Mouse (Mus musculus): Measurements from ENCODE around the gene Prune1. TPM values are rescaled to one million over a fixed set of nuclear protein-coding genes. Genes with fewer than 3 reads are reported as not detected.

Gene Prune1
- polyA plus RNA-seq, 1 experiment from 2014 or later = 20.3 TPM

DNA sequence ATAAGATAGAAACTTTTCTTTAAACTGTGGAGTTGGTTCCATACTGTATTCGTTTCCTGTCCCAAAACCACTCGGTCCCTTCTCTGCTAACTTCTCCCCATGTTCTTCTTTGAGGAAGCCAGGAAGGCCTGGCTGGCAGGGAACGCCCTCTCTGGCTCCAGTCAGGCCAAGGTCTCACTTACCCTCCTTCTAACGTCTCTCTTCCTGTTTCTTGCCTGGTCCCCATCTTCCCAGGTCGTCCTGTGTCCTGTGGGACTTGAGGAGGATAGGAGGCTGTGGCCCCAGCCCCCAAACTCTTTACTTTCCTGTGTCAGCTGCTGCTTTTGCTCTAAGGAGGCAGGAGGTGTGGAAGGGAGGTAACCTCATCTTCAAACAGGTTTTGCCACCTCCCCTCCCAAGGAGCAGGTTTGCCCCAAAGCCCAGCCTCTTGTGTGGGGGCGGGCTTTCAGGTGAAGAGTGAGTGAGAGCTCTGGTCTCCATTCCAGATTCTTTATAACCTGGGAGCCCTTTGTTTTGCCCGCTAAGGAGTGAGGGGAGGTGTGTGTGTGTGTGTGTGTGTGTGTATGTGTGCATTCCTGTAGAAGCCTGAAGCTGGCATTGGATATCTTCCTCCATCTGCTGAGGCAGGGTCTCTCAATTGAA is 31.0 kb downstream of the Prune1 start, which contains the start of gene Bnipl:
Gene Bnipl (minus strand): TSS at position 411 of the 642 bp plus-strand sequence.
- no peak within 1 kb of the TSS for H3K4me3 ChIP-seq (replicated peaks; ENCODE audit: low read depth, low read length)
- no peaks in the 10 kb centered on the region for H3K9me3 ChIP-seq (replicated peaks; ENCODE audit: low read length)
- peak; percentile 55; the same call in 1 of the 2 replicates for ATAC-seq (replicated peaks; ENCODE audit: low FRiP score, low read depth)
- no peak for TF ChIP-seq CTCF (IDR thresholded peaks at IDR 0.05; ENCODE audit: low read depth)
- H3K9ac ChIP-seq (ENCODE audit: low read depth, low read length) = no peak within 1 kb of the TSS
- H3K27me3 ChIP-seq (ENCODE audit: insufficient read depth, low read length) = no peaks in the 10 kb centered on the region
- H3K27ac ChIP-seq = 0 out of 2 replicates have a peak within 1 kb of the TSS, but pooled peaks have one; percentile 22
- 0 out of 2 replicates have a peak, but pooled peaks cover 12% of the 10 kb centered on the region for H3K36me3 ChIP-seq (ENCODE audit: insufficient read depth, low read length)
- 42% methylated on average over 7 of the region's 7 CpGs for WGBS
- no peak for DNase-seq (ENCODE audit: low spot score)
- 0 out of 2 replicates have a peak within 1 kb of the TSS, but pooled peaks have one; percentile 13 for H3K4me2 ChIP-seq (ENCODE audit: low read length)
- H3K4me1 ChIP-seq (replicated peaks; ENCODE audit: insufficient read depth, low read length) = 0 out of 2 replicates have a peak, but pooled peaks cover 2% of the 10 kb centered on the region

DNA sequence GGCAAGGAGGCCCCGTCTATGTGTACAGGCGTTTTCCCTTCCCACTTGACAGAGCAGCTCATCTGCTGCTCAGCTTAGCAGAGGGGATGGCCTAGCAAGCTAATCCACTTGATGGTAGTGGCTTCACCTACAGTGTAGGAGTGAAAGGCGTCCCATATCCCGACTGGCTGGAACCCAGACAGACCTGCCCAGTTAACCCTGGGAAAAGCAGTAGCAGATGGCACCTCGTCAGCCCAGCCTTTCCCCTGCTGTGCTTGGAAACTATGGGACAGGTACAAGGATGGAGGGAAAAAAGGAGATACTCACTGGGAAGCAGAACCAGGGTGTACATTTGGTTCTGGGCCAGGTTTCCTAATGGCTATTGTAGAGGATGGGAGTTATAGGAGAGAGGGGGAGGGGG is 31.5 kb downstream of the Prune1 start:
- ATAC-seq (replicated peaks; ENCODE audit: low FRiP score, low read depth) (no peak), DNase-seq (ENCODE audit: low spot score) (no peak)
- Histone ChIP-seq H3K36me3 (ENCODE audit: insufficient read depth, low read length) (0 out of 2 replicates have a peak, but pooled peaks cover 11% of the 10 kb centered on the region), H3K27me3 (ENCODE audit: insufficient read depth, low read length) (no peaks in the 10 kb centered on the region), H3K4me2 (ENCODE audit: low read length) (no peak overlapping the region), H3K9me3 (replicated peaks; ENCODE audit: low read length) (no peaks in the 10 kb centered on the region), H3K4me1 (replicated peaks; ENCODE audit: insufficient read depth, low read length) (0 out of 2 replicates have a peak, but pooled peaks cover 2% of the 10 kb centered on the region), H3K9ac (ENCODE audit: low read depth, low read length) (no peak overlapping the region), H3K27ac (no peak overlapping the region), H3K4me3 (replicated peaks; ENCODE audit: low read depth, low read length) (no peak overlapping the region)
- TF ChIP-seq CTCF (IDR thresholded peaks at IDR 0.05; ENCODE audit: low read depth) = no peak
- 65% methylated on average over 5 of the region's 5 CpGs for WGBS

GRCm38 (mm10) chr3:95247660-95248336 is 34.1 kb downstream of the Prune1 start:
- Histone ChIP-seq H3K9me3 (replicated peaks; ENCODE audit: low read length) (no peaks in the 10 kb centered on the region), H3K9ac (ENCODE audit: low read depth, low read length) (no peak overlapping the region), H3K36me3 (ENCODE audit: insufficient read depth, low read length) (0 out of 2 replicates have a peak, but pooled peaks cover 2% of the 10 kb centered on the region), H3K4me2 (ENCODE audit: low read length) (no peak overlapping the region), H3K27ac (no peak overlapping the region), H3K4me1 (replicated peaks; ENCODE audit: insufficient read depth, low read length) (0 out of 2 replicates have a peak, but pooled peaks cover 2% of the 10 kb centered on the region), H3K27me3 (ENCODE audit: insufficient read depth, low read length) (no peaks in the 10 kb centered on the region), H3K4me3 (replicated peaks; ENCODE audit: low read depth, low read length) (no peak overlapping the region)
- ATAC-seq (replicated peaks; ENCODE audit: low FRiP score, low read depth) = no peak
- DNase-seq (ENCODE audit: low spot score) = no peak
- WGBS = 59% methylated on average over 1 of the region's 1 CpGs
- no peak for TF ChIP-seq CTCF (IDR thresholded peaks at IDR 0.05; ENCODE audit: low read depth)

GRCm38 (mm10) chr3:95246465-95247231 is 35.2 kb downstream of the Prune1 start:
- no peaks in the 10 kb centered on the region for H3K27me3 ChIP-seq (ENCODE audit: insufficient read depth, low read length)
- WGBS = 66% methylated on average over 5 of the region's 5 CpGs
- no peaks in the 10 kb centered on the region for H3K9me3 ChIP-seq (replicated peaks; ENCODE audit: low read length)
- ATAC-seq (replicated peaks; ENCODE audit: low FRiP score, low read depth) = no peak
- no peak overlapping the region for H3K9ac ChIP-seq (ENCODE audit: low read depth, low read length)
- no peak for DNase-seq (ENCODE audit: low spot score)
- H3K27ac ChIP-seq = no peak overlapping the region
- no peak for TF ChIP-seq CTCF (IDR thresholded peaks at IDR 0.05; ENCODE audit: low read depth)
- no peak overlapping the region for H3K4me2 ChIP-seq (ENCODE audit: low read length)
- H3K4me1 ChIP-seq (replicated peaks; ENCODE audit: insufficient read depth, low read length) = 0 out of 2 replicates have a peak, but pooled peaks cover 2% of the 10 kb centered on the region
- no peak overlapping the region for H3K4me3 ChIP-seq (replicated peaks; ENCODE audit: low read depth, low read length)
- H3K36me3 ChIP-seq (ENCODE audit: insufficient read depth, low read length) = no peaks in the 10 kb centered on the region

DNA sequence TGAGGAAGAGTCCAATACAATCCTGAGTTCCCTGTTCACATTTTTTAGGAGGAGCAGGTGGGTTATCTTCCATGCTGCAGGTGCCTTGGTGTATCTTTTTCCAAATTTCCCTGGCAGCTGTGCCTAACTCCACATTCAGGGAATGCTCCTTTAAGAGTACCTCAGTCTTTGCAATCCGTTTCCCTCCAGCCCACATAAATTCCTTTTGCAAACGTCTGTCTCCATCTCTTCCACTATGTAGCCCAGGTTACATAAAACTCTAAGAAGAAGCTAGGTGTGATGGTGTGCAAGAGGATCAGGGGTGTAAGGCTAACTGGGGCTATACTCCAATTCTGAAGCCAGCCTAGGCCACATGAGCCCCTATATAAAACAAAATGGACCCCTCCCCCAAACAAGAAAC is 38.8 kb downstream of the Prune1 start:
- WGBS = 68% methylated on average over 2 of the region's 2 CpGs
- ATAC-seq (replicated peaks; ENCODE audit: low FRiP score, low read depth) (no peak), DNase-seq (ENCODE audit: low spot score) (no peak)
- Histone ChIP-seq H3K4me2 (ENCODE audit: low read length) (no peak overlapping the region), H3K36me3 (ENCODE audit: insufficient read depth, low read length) (0 out of 2 replicates have a peak, but pooled peaks cover 3% of the 10 kb centered on the region), H3K27ac (no peak overlapping the region), H3K9ac (ENCODE audit: low read depth, low read length) (no peak overlapping the region), H3K4me3 (replicated peaks; ENCODE audit: low read depth, low read length) (no peak overlapping the region), H3K9me3 (replicated peaks; ENCODE audit: low read length) (no peaks in the 10 kb centered on the region), H3K4me1 (replicated peaks; ENCODE audit: insufficient read depth, low read length) (0 out of 2 replicates have a peak, but pooled peaks cover 6% of the 10 kb centered on the region), H3K27me3 (ENCODE audit: insufficient read depth, low read length) (no peaks in the 10 kb centered on the region)
- no peak for TF ChIP-seq CTCF (IDR thresholded peaks at IDR 0.05; ENCODE audit: low read depth)

DNA sequence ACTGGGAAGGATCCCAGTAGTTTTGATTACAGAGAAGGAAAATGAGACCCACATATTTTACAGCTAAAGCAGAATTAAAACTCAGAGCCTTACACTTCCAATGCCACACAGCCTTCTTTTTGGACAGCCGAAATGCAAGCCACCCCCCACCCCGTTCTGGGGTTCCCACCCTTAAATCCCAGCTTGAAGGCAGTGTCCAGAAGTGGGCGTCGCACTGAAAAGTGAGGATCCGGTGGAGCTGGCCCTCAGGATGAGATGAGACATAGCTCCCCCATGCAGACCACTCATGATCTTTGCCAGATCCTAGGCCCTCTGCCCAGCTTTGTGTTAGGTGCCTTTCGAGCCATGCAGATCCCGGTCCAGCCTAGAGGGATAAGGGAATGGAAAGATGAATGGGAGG is 40.4 kb downstream of the Prune1 start, which contains the start of gene Gm128:
Gene Gm128 (minus strand): TSS at position 101 of the 400 bp plus-strand sequence.
- Histone ChIP-seq H3K9ac (ENCODE audit: low read depth, low read length) (no peak within 1 kb of the TSS), H3K4me2 (ENCODE audit: low read length) (peak within 1 kb of the TSS; percentile 10; the same call in 1 of the 2 replicates), H3K9me3 (replicated peaks; ENCODE audit: low read length) (no peaks in the 10 kb centered on the region), H3K27ac (no peak within 1 kb of the TSS), H3K27me3 (ENCODE audit: insufficient read depth, low read length) (no peaks in the 10 kb centered on the region), H3K4me3 (replicated peaks; ENCODE audit: low read depth, low read length) (no peak within 1 kb of the TSS), H3K36me3 (ENCODE audit: insufficient read depth, low read length) (0 out of 2 replicates have a peak, but pooled peaks cover 7% of the 10 kb centered on the region), H3K4me1 (replicated peaks; ENCODE audit: insufficient read depth, low read length) (0 out of 2 replicates have a peak, but pooled peaks cover 6% of the 10 kb centered on the region)
- WGBS = 84% methylated on average over 7 of the region's 7 CpGs
- TF ChIP-seq CTCF (IDR thresholded peaks at IDR 0.05; ENCODE audit: low read depth) = no peak
- no peak for ATAC-seq (replicated peaks; ENCODE audit: low FRiP score, low read depth)
- no peak for DNase-seq (ENCODE audit: low spot score)

All from kidney, postnatal 0 days (tissue).